Mouse (Mus musculus) MEL (cell line): ENCODE data around the gene Nap1l1.

Experiments
- E2F4 ChIP-seq: IDR thresholded peaks from 2 replicates; pipeline ENCODE4 v1.6.1; 2011; ENCODE audit warnings: low read depth, low read length, improper control_type of control experiment, borderline replicate concordance
- TBP ChIP-seq: IDR thresholded peaks from 2 replicates; pipeline ENCODE4 v1.8.0; 2011; ENCODE audit warnings: low read depth, low read length, improper control_type of control experiment
- USF2 ChIP-seq, 2 experiments: IDR thresholded peaks; 2 replicates each; pipeline ENCODE4 v1.6.1; 2011 to 2012; ENCODE audit warnings: improper control_type of control experiment in 2 of 2, low read length in 2 of 2, borderline replicate concordance in 1 of 2, inconsistent platforms in 1 of 2, low read depth in 1 of 2, mild to moderate bottlenecking in 1 of 2; ENCODE audit not compliant: insufficient read depth in 1 of 2
- ZKSCAN1 ChIP-seq: IDR thresholded peaks from 2 replicates; pipeline ENCODE4 v1.6.1; 2012; ENCODE audit warnings: low read depth, mild to moderate bottlenecking, inconsistent platforms, low read length, improper control_type of control experiment, moderate library complexity

GRCm38 (mm10) chr10:111505406-111505805 is 32.4 kb downstream of the Nap1l1 start:
- TF ChIP-seq TBP (no peak), E2F4 (no peak), USF2 (IDR thresholded peaks at IDR 0.05; ENCODE audit: borderline replicate concordance in 1 of 2, insufficient read depth in 1 of 2, low read depth in 1 of 2, low read length in 2 of 2) (no peak), ZKSCAN1 (no peak)
